Mouse (Mus musculus): ENCODE results near the gene Itpr2.

- TF ChIP-seq GATA1 (IDR thresholded peaks at IDR 0.05; ENCODE audit: borderline replicate concordance, low read length) (no peak), CTCF (IDR thresholded peaks at IDR 0.05; ENCODE audit: low read depth, low read length) (no peak)
Measured at GRCm38 (mm10) chr6:146215302-146215701, 286.7 kb downstream of the Itpr2 start.

Measured in G1E (cell line).